Mouse (Mus musculus) heart, embryonic 16.5 days (tissue): ENCODE data around the gene Nrl. TPM values are rescaled to one million over a fixed set of nuclear protein-coding genes. Genes with fewer than 3 reads are reported as not detected.

Experiments
- polyA plus RNA-seq: library from polyadenylated mRNA; unstranded; fragments of >200 nt; fragmentation: Nextera tagmentation; extraction: Ambion mirVana; gene quantifications from 2 replicates; pipeline ENCODE4 v1.2.1, GENCODE M21; 2015

The Nrl gene
- polyA plus RNA-seq, 1 experiment from 2014 or later: 0.05 TPM

Other genes starting within 250 kb of the Nrl start
- 67.2 and 68.9 TPM in 2 replicates for gene Dhrs4, start 46.2 kb downstream of the Nrl start, polyA plus RNA-seq
- 1.3 and 1.9 TPM in 2 replicates for gene Carmil3, start 34.3 kb downstream of the Nrl start, polyA plus RNA-seq
- 0.21 and 0.24 TPM in 2 replicates for gene Cpne6, start 14.5 kb downstream of the Nrl start, polyA plus RNA-seq
- 36.8 and 42.8 TPM in 2 replicates for gene Pck2, start 15.3 kb upstream of the Nrl start, polyA plus RNA-seq
- 75.1 and 75.5 TPM in 2 replicates for gene Dcaf11, start 35.0 kb upstream of the Nrl start, polyA plus RNA-seq
- gene A730061H03Rik, start 35.4 kb upstream of the Nrl start, polyA plus RNA-seq: 1.2 and 1.5 TPM in 2 replicates
- gene Fitm1, start 50.6 kb upstream of the Nrl start, polyA plus RNA-seq: 79.4 and 85.6 TPM in 2 replicates
- 223 and 227 TPM in 2 replicates for gene Psme1, start 53.1 kb upstream of the Nrl start, polyA plus RNA-seq
- gene Emc9, start 60.3 kb upstream of the Nrl start, polyA plus RNA-seq: 24.0 and 26.5 TPM in 2 replicates
- 207 TPM in 2 replicates for gene Psme2, start 66.1 kb upstream of the Nrl start, polyA plus RNA-seq
- 15.7 and 18.6 TPM in 2 replicates for gene Rnf31, start 66.7 kb upstream of the Nrl start, polyA plus RNA-seq
- gene Irf9, start 78.6 kb upstream of the Nrl start, polyA plus RNA-seq: 11.5 and 15.3 TPM in 2 replicates
- gene Rec8, start 93.1 kb upstream of the Nrl start, polyA plus RNA-seq: 4.8 and 7.3 TPM in 2 replicates
- 64.8 and 70.8 TPM in 2 replicates for gene Ipo4, start 111.0 kb upstream of the Nrl start, polyA plus RNA-seq
- 0.59 and 0.61 TPM in 2 replicates for gene Gm49378, start 112.9 kb upstream of the Nrl start, polyA plus RNA-seq
- gene Tm9sf1, start 118.8 kb upstream of the Nrl start, polyA plus RNA-seq: 90.8 and 99.0 TPM in 2 replicates
- gene Tssk4, start 125.2 kb upstream of the Nrl start, polyA plus RNA-seq: 0.22 and 0.45 TPM in 2 replicates
- gene Mdp1, start 135.5 kb upstream of the Nrl start, polyA plus RNA-seq: 93.7 and 96.5 TPM in 2 replicates
- 43.0 and 43.9 TPM in 2 replicates for gene Gmpr2, start 147.0 kb upstream of the Nrl start, polyA plus RNA-seq
- 444 and 466 TPM in 2 replicates for gene Nedd8, start 147.1 kb upstream of the Nrl start, polyA plus RNA-seq
- 27.5 and 30.0 TPM in 2 replicates for gene Tinf2, start 156.8 kb upstream of the Nrl start, polyA plus RNA-seq
- 0.45 and 0.57 TPM in 2 replicates for gene Tgm1, start 188.9 kb upstream of the Nrl start, polyA plus RNA-seq
- gene Rabggta, start 197.3 kb upstream of the Nrl start, polyA plus RNA-seq: 22.0 and 25.6 TPM in 2 replicates
- 71.1 and 76.3 TPM in 2 replicates for gene Dhrs1, start 220.7 kb upstream of the Nrl start, polyA plus RNA-seq
- gene Nop9, start 220.7 kb upstream of the Nrl start, polyA plus RNA-seq: 21.5 and 22.7 TPM in 2 replicates
- 1.3 and 1.8 TPM in 2 replicates for gene Cideb, start 233.5 kb upstream of the Nrl start, polyA plus RNA-seq
- gene Ltb4r2, start 236.4 kb upstream of the Nrl start, polyA plus RNA-seq: 0.20 and 0.32 TPM in 2 replicates
- gene Ltb4r1, start 241.0 kb upstream of the Nrl start, polyA plus RNA-seq: 0.59 and 0.66 TPM in 2 replicates